Comparison of ENCODE assay signal across 15 mouse cellular contexts in the genomic region with DNA sequence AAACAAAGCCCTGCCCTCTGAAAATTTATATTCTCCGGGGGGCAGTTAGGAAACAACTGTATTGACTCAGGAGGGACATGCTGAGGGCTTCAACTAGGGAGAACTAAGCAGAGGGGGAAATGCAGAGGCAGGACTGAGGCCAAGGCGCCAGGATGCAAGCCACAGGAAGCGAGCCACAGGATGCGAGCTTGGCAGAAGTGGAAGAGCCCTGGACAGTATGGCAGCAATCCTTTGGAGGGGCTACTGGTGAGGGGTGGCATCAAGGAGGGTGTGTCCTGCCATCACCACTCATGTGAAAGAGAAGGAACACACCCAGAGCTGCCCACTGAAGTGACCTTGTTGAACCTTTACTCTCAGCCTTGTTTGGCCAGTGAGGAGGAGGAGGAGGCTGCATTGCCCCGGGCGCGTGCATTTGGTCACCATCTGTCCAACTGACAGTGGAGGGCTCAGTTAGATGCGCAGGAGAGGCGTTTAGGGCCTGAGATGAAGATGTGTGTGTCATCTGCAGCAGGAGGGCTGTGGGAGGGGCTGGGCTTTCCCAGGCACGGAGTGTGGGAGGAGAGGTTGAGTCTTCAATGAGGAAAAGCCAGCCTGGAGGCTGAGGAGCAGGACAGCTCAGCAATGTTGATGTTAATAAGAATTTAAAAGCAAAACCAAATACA. TPM values are rescaled to one million over a fixed set of nuclear protein-coding genes. Genes with fewer than 3 reads are reported as not detected.
DNase-seq lines count a peak whose midpoint lies in the region; ATAC-seq and TF ChIP-seq lines count a peak whose summit lies in the region.
"Had no signal": no experiment of that assay in that cellular context is flagged by ENCODE, and none has a peak within 500 bp of the region (broad histone marks: within the 10 kb centered on the region; RNA-seq: fewer than 3 reads in every experiment).

No protein-coding gene starts in this region.

- no peak overlapping the region for H3K4me2 ChIP-seq in hindbrain, embryonic 13.5 days
- no peak overlapping the region for H3K4me2 ChIP-seq in midbrain, embryonic 13.5 days (replicated peaks)
- no peak overlapping the region for H3K4me2 ChIP-seq in midbrain, postnatal 0 days (ENCODE audit: low read depth, low read length, poor library complexity, severe bottlenecking)
- peak overlapping the region; percentile 4; the same call in 1 of the 2 replicates for H3K4me2 ChIP-seq in neural tube, embryonic 12.5 days (replicated peaks)
- H3K4me2 ChIP-seq: intestine, embryonic 15.5 days had no signal

- H3K9me3 ChIP-seq in hindbrain, embryonic 10.5 days: no peaks in the 10 kb centered on the region
- no peaks in the 10 kb centered on the region for H3K9me3 ChIP-seq in hindbrain, embryonic 13.5 days
- H3K9me3 ChIP-seq in midbrain, embryonic 13.5 days: no peaks in the 10 kb centered on the region
- no peaks in the 10 kb centered on the region for H3K9me3 ChIP-seq in midbrain, postnatal 0 days (ENCODE audit: low read length)
- no peaks in the 10 kb centered on the region for H3K9me3 ChIP-seq in neural tube, embryonic 12.5 days
- H3K9me3 ChIP-seq: intestine, embryonic 15.5 days had no signal

- H3K36me3 ChIP-seq in hindbrain, embryonic 10.5 days: no peaks in the 10 kb centered on the region; the same call in 1 of the 2 replicates
- peaks cover 19% of the 10 kb centered on the region for H3K36me3 ChIP-seq in hindbrain, embryonic 13.5 days
- H3K36me3 ChIP-seq in midbrain, embryonic 13.5 days: peaks cover 5% of the 10 kb centered on the region; the same call in 1 of the 2 replicates
- peaks cover 6% of the 10 kb centered on the region; the same call in 1 of the 2 replicates for H3K36me3 ChIP-seq in midbrain, postnatal 0 days (ENCODE audit: insufficient read depth, low read length)
- no peaks in the 10 kb centered on the region for H3K36me3 ChIP-seq in neural tube, embryonic 12.5 days
- H3K36me3 ChIP-seq: intestine, embryonic 15.5 days had no signal

- H3K4me1 ChIP-seq in hindbrain, embryonic 10.5 days (replicated peaks): peaks cover 12% of the 10 kb centered on the region
- H3K4me1 ChIP-seq in hindbrain, embryonic 13.5 days (replicated peaks): peaks cover 12% of the 10 kb centered on the region
- H3K4me1 ChIP-seq in midbrain, embryonic 13.5 days (replicated peaks): peaks cover 9% of the 10 kb centered on the region
- 0 out of 2 replicates have a peak, but pooled peaks cover 6% of the 10 kb centered on the region for H3K4me1 ChIP-seq in midbrain, postnatal 0 days (ENCODE audit: insufficient read depth, low read length)
- H3K4me1 ChIP-seq in neural tube, embryonic 12.5 days: peaks cover 8% of the 10 kb centered on the region
- H3K4me1 ChIP-seq: intestine, embryonic 15.5 days had no signal

- 58% methylated on average over 10 of the region's 10 CpGs for WGBS in hindbrain, embryonic 10.5 days
- WGBS in hindbrain, embryonic 13.5 days: 56% methylated on average over 10 of the region's 10 CpGs
- 71% methylated on average over 10 of the region's 10 CpGs for WGBS in midbrain, embryonic 13.5 days
- whole genome bisulfite sequencing in midbrain, postnatal 0 days: 70% methylated on average over 10 of the region's 10 CpGs
- 63% methylated on average over 10 of the region's 10 CpGs for WGBS in neural tube, embryonic 12.5 days

- DNase-seq in hindbrain, embryonic 10.5 days (ENCODE audit: low spot score): peak; percentile 39
- DNase-seq in midbrain, postnatal 0 days (ENCODE audit: low spot score): no peak
- peak; percentile 41 to 59 for DNase-seq in cerebellum, postnatal 14 days
- DNase-seq in thymus, postnatal 14 days: no peak

- no peak overlapping the region for H3K4me3 ChIP-seq in hindbrain, embryonic 10.5 days
- no peak overlapping the region for H3K4me3 ChIP-seq in hindbrain, embryonic 13.5 days
- no peak overlapping the region for H3K4me3 ChIP-seq in midbrain, embryonic 13.5 days (replicated peaks)
- H3K4me3 ChIP-seq in midbrain, postnatal 0 days (ENCODE audit: low read depth, low read length): no peak overlapping the region
- H3K4me3 ChIP-seq in neural tube, embryonic 12.5 days: no peak overlapping the region
- H3K4me3 ChIP-seq: erythroblast, embryonic 14.5 days; intestine, embryonic 15.5 days had no signal

- ATAC-seq in hindbrain, embryonic 13.5 days (ENCODE audit: low FRiP score): no peak
- no peak for ATAC-seq in midbrain, embryonic 13.5 days
- ATAC-seq in midbrain, postnatal 0 days (ENCODE audit: low FRiP score): no peak
- no peak for ATAC-seq in neural tube, embryonic 12.5 days (ENCODE audit: low FRiP score, low read depth)
- ATAC-seq in activated CD4-positive, CD25-positive, alpha-beta regulatory T cell, adult 4 months: no peak
- ATAC-seq: intestine, embryonic 15.5 days had no signal

- H3K27me3 ChIP-seq in hindbrain, embryonic 10.5 days (ENCODE audit: insufficient read depth, poor library complexity, severe bottlenecking): no peaks in the 10 kb centered on the region
- no peaks in the 10 kb centered on the region for H3K27me3 ChIP-seq in hindbrain, embryonic 13.5 days
- H3K27me3 ChIP-seq in midbrain, embryonic 13.5 days: no peaks in the 10 kb centered on the region
- H3K27me3 ChIP-seq in midbrain, postnatal 0 days (ENCODE audit: insufficient read depth, low read length): no peaks in the 10 kb centered on the region
- H3K27me3 ChIP-seq in neural tube, embryonic 12.5 days (replicated peaks): no peaks in the 10 kb centered on the region
- H3K27me3 ChIP-seq: intestine, embryonic 15.5 days had no signal

- H3K27ac ChIP-seq in hindbrain, embryonic 10.5 days: peak overlapping the region; percentile 56
- H3K27ac ChIP-seq in hindbrain, embryonic 13.5 days: no peak overlapping the region
- H3K27ac ChIP-seq in midbrain, embryonic 13.5 days: peak overlapping the region; percentile 31
- no peak overlapping the region for H3K27ac ChIP-seq in midbrain, postnatal 0 days (ENCODE audit: low read depth, low read length)
- no peak overlapping the region for H3K27ac ChIP-seq in neural tube, embryonic 12.5 days
- H3K27ac ChIP-seq: intestine, embryonic 15.5 days; liver, embryonic 14.5 days; macrophage had no signal

- no peak overlapping the region for H3K9ac ChIP-seq in hindbrain, embryonic 13.5 days
- H3K9ac ChIP-seq in midbrain, embryonic 13.5 days (replicated peaks): no peak overlapping the region
- H3K9ac ChIP-seq in midbrain, postnatal 0 days (replicated peaks; ENCODE audit: low read length, poor library complexity, severe bottlenecking): no peak overlapping the region
- H3K9ac ChIP-seq in neural tube, embryonic 12.5 days: no peak overlapping the region
- H3K9ac ChIP-seq: intestine, embryonic 15.5 days; liver, embryonic 14.5 days had no signal

- no peak for TF ChIP-seq CTCF in midbrain, postnatal 0 days (IDR thresholded peaks at IDR 0.05)

RNA-seq across cellular contexts. Expression of a gene that starts 13.2 kb away (rescaled TPM):
- polyA plus RNA-seq in hindbrain, embryonic 10.5 days (2016; fragmentation: Nextera tagmentation; extraction: Ambion mirVana): 16.3 and 22.3 TPM in 2 replicates
- 57.4 and 59.7 TPM in 2 replicates for polyA plus RNA-seq in hindbrain, embryonic 13.5 days (2015; fragmentation: Nextera tagmentation; extraction: Ambion mirVana)
- polyA plus RNA-seq in midbrain, embryonic 13.5 days (2015; fragmentation: Nextera tagmentation; extraction: Ambion mirVana): 49.0 and 53.3 TPM in 2 replicates
- 80.6 and 89.7 TPM in 2 replicates for total RNA-seq in midbrain, postnatal 0 days (2014; rRNA removed)
- 97.1 and 98.7 TPM in 2 replicates for polyA plus RNA-seq in midbrain, postnatal 0 days (2015; fragmentation: Nextera tagmentation; extraction: Ambion mirVana)
- polyA plus RNA-seq in neural tube, embryonic 12.5 days (2016; fragmentation: Nextera tagmentation; extraction: Ambion mirVana): 39.9 and 42.7 TPM in 2 replicates
- polyA plus RNA-seq in activated CD4-positive, CD25-positive, alpha-beta regulatory T cell, adult 4 months (2017; shearing (Covaris generic)): under 1 TPM; 0.61 to 0.93 TPM
- polyA plus RNA-seq: erythroblast, embryonic 14.5 days; macrophage had no signal

RNA-seq across cellular contexts. Expression of a gene that starts 27.9 kb away (rescaled TPM):
- not detected in 2 replicates for polyA plus RNA-seq in hindbrain, embryonic 10.5 days (2016; fragmentation: Nextera tagmentation; extraction: Ambion mirVana)
- polyA plus RNA-seq in hindbrain, embryonic 13.5 days (2015; fragmentation: Nextera tagmentation; extraction: Ambion mirVana): not detected in 2 replicates
- not detected in 2 replicates for polyA plus RNA-seq in midbrain, embryonic 13.5 days (2015; fragmentation: Nextera tagmentation; extraction: Ambion mirVana)
- not detected in 2 replicates for total RNA-seq in midbrain, postnatal 0 days (2014; rRNA removed)
- not detected in 2 replicates for polyA plus RNA-seq in midbrain, postnatal 0 days (2015; fragmentation: Nextera tagmentation; extraction: Ambion mirVana)
- polyA plus RNA-seq in neural tube, embryonic 12.5 days (2016; fragmentation: Nextera tagmentation; extraction: Ambion mirVana): not detected in 2 replicates
- polyA plus RNA-seq in activated CD4-positive, CD25-positive, alpha-beta regulatory T cell, adult 4 months (2017; shearing (Covaris generic)): not detected
- total RNA-seq: adrenal gland, adult 18-20 months; gastrocnemius, adult 8-10 months had no signal
- polyA plus RNA-seq: erythroblast, embryonic 14.5 days; heart, embryonic 14.5 days; intestine, embryonic 15.5 days; liver, embryonic 14.5 days; macrophage had no signal

Comparison
In these comparisons a context has a peak if more than half of its experiments do, and no peak if none do; other contexts are left out.
1. H3K27ac ChIP-seq: peak in hindbrain, embryonic 10.5 days (single experiment) and midbrain, embryonic 13.5 days (single experiment); none in hindbrain, embryonic 13.5 days (single experiment), midbrain, postnatal 0 days (single experiment) and neural tube, embryonic 12.5 days (single experiment).
2. DNase-seq: peak in hindbrain, embryonic 10.5 days (single experiment) and cerebellum, postnatal 14 days (2 of 2); none in midbrain, postnatal 0 days (single experiment) and thymus, postnatal 14 days (single experiment).